ENCODE assay signal across 19 mouse cellular contexts in genomic region chr13:41483966-41484365, GRCm38 (mm10). TPM values are rescaled to one million over a fixed set of nuclear protein-coding genes. Genes with fewer than 3 reads are reported as not detected.
A peak's percentile ranks its signal among the peaks of the same experiment; 100 is the strongest.
DNase-seq lines count a peak whose midpoint lies in the region; ATAC-seq and TF ChIP-seq lines count a peak whose summit lies in the region.
"Had no signal": no experiment of that assay in that cellular context is flagged by ENCODE, and none has a peak within 500 bp of the region (broad histone marks: within the 10 kb centered on the region; RNA-seq: fewer than 3 reads in every experiment).

No protein-coding gene starts in this region.

- dilution Hi-C loops in CH12.LX (cut with MboI; ENCODE audit: extremely low pct_ligation_motif_present, extremely low pct_unique_long_range_greater_than_20kb, low sequenced_read_pairs): no loop called here

- TF ChIP-seq CTCF in liver, postnatal 0 days (IDR thresholded peaks at IDR 0.05; ENCODE audit: low read depth): no peak
- no peak for TF ChIP-seq CTCF in CH12.LX (conservative IDR thresholded peaks at IDR 0.05 in 1 of 2, IDR thresholded peaks at IDR 0.05 in 1 of 2; ENCODE audit: low read depth in 2 of 2, low read length in 2 of 2)

- no peak overlapping the region for H3K4me3 ChIP-seq in liver, postnatal 0 days (ENCODE audit: low read depth, low read length)
- H3K4me3 ChIP-seq in liver, embryonic 11.5 days (ENCODE audit: low read depth, low read length): no peak overlapping the region
- H3K4me3 ChIP-seq in CH12.LX (replicated peaks in 1 of 3; ENCODE audit: low read depth in 2 of 3, low read length in 2 of 3, poor library complexity in 1 of 3): no peak overlapping the region
- peak overlapping the region; percentile 51 for H3K4me3 ChIP-seq in megakaryocyte, embryonic 14.5 days (replicated peaks)
- H3K4me3 ChIP-seq in neural tube, embryonic 15.5 days (replicated peaks): no peak overlapping the region
- H3K4me3 ChIP-seq: heart, embryonic 10.5 days; midbrain, embryonic 15.5 days; neural tube, embryonic 13.5 days had no signal

- TF ChIP-seq EP300 in liver, postnatal 0 days (IDR thresholded peaks at IDR 0.05; ENCODE audit: low read depth): no peak
- TF ChIP-seq EP300 in CH12.LX (IDR thresholded peaks at IDR 0.05; ENCODE audit: low read length): no peak

- H3K4me1 ChIP-seq in liver, postnatal 0 days (ENCODE audit: insufficient read depth): peaks cover 16% of the 10 kb centered on the region; the same call in 1 of the 2 replicates
- H3K4me1 ChIP-seq in liver, embryonic 11.5 days (replicated peaks; ENCODE audit: control insufficient read depth, insufficient read depth, low read length): peaks cover 4% of the 10 kb centered on the region; the same call in 1 of the 2 replicates
- H3K4me1 ChIP-seq in CH12.LX (ENCODE audit: control insufficient read depth in 1 of 2, insufficient read depth in 2 of 2): peaks cover 25 to 69% of the 10 kb centered on the region in 2 experiments
- H3K4me1 ChIP-seq in megakaryocyte, embryonic 14.5 days: peaks cover 65% of the 10 kb centered on the region
- 0 out of 2 replicates have a peak, but pooled peaks cover 5% of the 10 kb centered on the region for H3K4me1 ChIP-seq in neural tube, embryonic 15.5 days

- no peak overlapping the region for H3K9ac ChIP-seq in liver, postnatal 0 days (replicated peaks)
- no peak overlapping the region for H3K9ac ChIP-seq in liver, embryonic 11.5 days (ENCODE audit: low read depth, low read length)
- H3K9ac ChIP-seq in CH12.LX (ENCODE audit: insufficient read depth, low read depth): no peak overlapping the region
- no peak overlapping the region for H3K9ac ChIP-seq in neural tube, embryonic 15.5 days (replicated peaks)
- H3K9ac ChIP-seq: hindbrain, embryonic 14.5 days; midbrain, embryonic 15.5 days; neural tube, embryonic 13.5 days had no signal

- H3K4me2 ChIP-seq in liver, postnatal 0 days (ENCODE audit: low read depth, low read length): peak overlapping the region; percentile 27; the same call in 1 of the 2 replicates
- H3K4me2 ChIP-seq in liver, embryonic 11.5 days: no peak overlapping the region
- peak overlapping the region; percentile 37 for H3K4me2 ChIP-seq in CH12.LX (ENCODE audit: insufficient read depth, low read depth, poor library complexity, severe bottlenecking)
- H3K4me2 ChIP-seq in neural tube, embryonic 15.5 days: no peak overlapping the region
- H3K4me2 ChIP-seq: hindbrain, embryonic 14.5 days; midbrain, embryonic 15.5 days; neural tube, embryonic 13.5 days had no signal

- TF ChIP-seq RAD21 in CH12.LX (IDR thresholded peaks at IDR 0.05; ENCODE audit: low read depth, low read length): no peak

- no peak for DNase-seq in liver, postnatal 0 days
- DNase-seq in liver, embryonic 11.5 days (ENCODE audit: low spot score): no peak
- peak; percentile 27 to 35 for DNase-seq in B cell, adult 2 months
- peak; percentile 42 for DNase-seq in CH12.LX (ENCODE audit: extremely low read depth)
- no peak for DNase-seq in kidney, adult 11 months
- DNase-seq: cerebellum, postnatal 36 days; gastrocnemius, postnatal 10 days; heart, postnatal 10 days; kidney, adult 8-10 months; kidney, postnatal 4 days; right cerebral cortex, postnatal 25 days had no signal

- H3K27ac ChIP-seq in liver, postnatal 0 days (ENCODE audit: low read depth): no peak overlapping the region
- no peak overlapping the region for H3K27ac ChIP-seq in liver, embryonic 11.5 days (ENCODE audit: low read depth, low read length)
- H3K27ac ChIP-seq in CH12.LX (ENCODE audit: insufficient read depth, low read depth): no peak overlapping the region
- no peak overlapping the region for H3K27ac ChIP-seq in neural tube, embryonic 15.5 days (replicated peaks)
- H3K27ac ChIP-seq: heart, embryonic 10.5 days; hindbrain, embryonic 14.5 days; macrophage; midbrain, embryonic 15.5 days; neural tube, embryonic 13.5 days had no signal

- no peak for TF ChIP-seq POLR2A in CH12.LX (IDR thresholded peaks at IDR 0.05; ENCODE audit: low read depth, low read length)

- H3K9me3 ChIP-seq in liver, postnatal 0 days (ENCODE audit: low read length): no peaks in the 10 kb centered on the region
- no peaks in the 10 kb centered on the region for H3K9me3 ChIP-seq in liver, embryonic 11.5 days (ENCODE audit: control insufficient read depth, low read length)
- no peaks in the 10 kb centered on the region for H3K9me3 ChIP-seq in CH12.LX (replicated peaks; ENCODE audit: low read length)
- no peaks in the 10 kb centered on the region for H3K9me3 ChIP-seq in megakaryocyte, embryonic 14.5 days
- H3K9me3 ChIP-seq in neural tube, embryonic 15.5 days (replicated peaks): no peaks in the 10 kb centered on the region
- H3K9me3 ChIP-seq: heart, embryonic 10.5 days; midbrain, embryonic 15.5 days; neural tube, embryonic 13.5 days had no signal

- in situ Hi-C loops in CH12.LX (cut with MboI; ENCODE audit: low pct_ligation_motif_present, low pct_unique_long_range_greater_than_20kb, low sequenced_read_pairs): no loop called here

- peaks cover 53% of the 10 kb centered on the region for H3K79me2 ChIP-seq in CH12.LX (replicated peaks; ENCODE audit: control insufficient read depth, extremely low read depth, insufficient read depth, poor library complexity, severe bottlenecking)

- no peaks in the 10 kb centered on the region for H3K36me3 ChIP-seq in liver, postnatal 0 days (replicated peaks; ENCODE audit: insufficient read depth, low read length)
- H3K36me3 ChIP-seq in liver, embryonic 11.5 days (ENCODE audit: control insufficient read depth, insufficient read depth, low read length): no peaks in the 10 kb centered on the region
- peaks cover 19 to 57% of the 10 kb centered on the region in 2 experiments for H3K36me3 ChIP-seq in CH12.LX (replicated peaks in 1 of 2; ENCODE audit: control insufficient read depth in 1 of 2, insufficient read depth in 1 of 2, low read length in 1 of 2)
- H3K36me3 ChIP-seq in megakaryocyte, embryonic 14.5 days (replicated peaks; ENCODE audit: low read length): peaks cover 2% of the 10 kb centered on the region
- H3K36me3 ChIP-seq in neural tube, embryonic 15.5 days: no peaks in the 10 kb centered on the region
- H3K36me3 ChIP-seq: heart, embryonic 10.5 days; midbrain, embryonic 15.5 days; neural tube, embryonic 13.5 days had no signal

- WGBS in liver, postnatal 0 days (ENCODE audit: insufficient replicate concordance): 73% methylated on average over 7 of the region's 7 CpGs
- WGBS in liver, embryonic 11.5 days: 85% methylated on average over 7 of the region's 7 CpGs
- WGBS in neural tube, embryonic 15.5 days: 88% methylated on average over 7 of the region's 7 CpGs

- no peak for ATAC-seq in liver, postnatal 0 days
- no peak for ATAC-seq in liver, embryonic 11.5 days (replicated peaks; ENCODE audit: low FRiP score)
- ATAC-seq in neural tube, embryonic 15.5 days (ENCODE audit: low FRiP score): no peak
- no peak for ATAC-seq in erythroid progenitor cell, adult 5-6 weeks (replicated peaks; ENCODE audit: low FRiP score, poor library complexity, severe bottlenecking)
- ATAC-seq: midbrain, embryonic 15.5 days had no signal

- no peaks in the 10 kb centered on the region for H3K27me3 ChIP-seq in liver, postnatal 0 days (ENCODE audit: insufficient read depth, low read length)
- H3K27me3 ChIP-seq in liver, embryonic 11.5 days (replicated peaks; ENCODE audit: control insufficient read depth, insufficient read depth, low read length): no peaks in the 10 kb centered on the region
- no peaks in the 10 kb centered on the region for H3K27me3 ChIP-seq in CH12.LX (replicated peaks)
- no peaks in the 10 kb centered on the region for H3K27me3 ChIP-seq in megakaryocyte, embryonic 14.5 days (replicated peaks)
- no peaks in the 10 kb centered on the region for H3K27me3 ChIP-seq in neural tube, embryonic 15.5 days (replicated peaks)
- H3K27me3 ChIP-seq: midbrain, embryonic 15.5 days; neural tube, embryonic 13.5 days had no signal

TF ChIP-seq in CH12.LX, 34 proteins besides CTCF, POLR2A, EP300 and RAD21:
- TF ChIP-seq SIN3A (IDR thresholded peaks at IDR 0.05; ENCODE audit: low read length): no peak
- TF ChIP-seq E2F4 (IDR thresholded peaks at IDR 0.05; ENCODE audit: insufficient replicate concordance, low read depth, low read length): no peak
- TF ChIP-seq SMC3 (IDR thresholded peaks at IDR 0.05; ENCODE audit: low read depth, low read length): no peak
- no peak for TF ChIP-seq NELFE (IDR thresholded peaks at IDR 0.05; ENCODE audit: low read depth, low read length)
- no peak for TF ChIP-seq MAX (IDR thresholded peaks at IDR 0.05; ENCODE audit: low read length)
- TF ChIP-seq TBP (conservative IDR thresholded peaks at IDR 0.05; ENCODE audit: low read depth, low read length): no peak
- no peak for TF ChIP-seq CHD1 (IDR thresholded peaks at IDR 0.05; ENCODE audit: low read depth, low read length)
- no peak for TF ChIP-seq USF1 (IDR thresholded peaks at IDR 0.05; ENCODE audit: low read depth, low read length)

RNA-seq across cellular contexts. Expression of gene Nedd9, which starts 3.2 kb away (rescaled TPM):
- 6.8 and 6.9 TPM in 2 replicates for polyA plus RNA-seq in liver, postnatal 0 days (2015; fragmentation: Nextera tagmentation; extraction: Ambion mirVana)
- 6.1 TPM in 2 replicates for polyA plus RNA-seq in liver, embryonic 11.5 days (2014; fragmentation: Nextera tagmentation; extraction: Ambion mirVana)
- total RNA-seq in CH12.LX (2012; rRNA removed): 42.5 and 46.5 TPM in 2 replicates
- total RNA-seq in CH12.LX (2014; rRNA removed): 44.6 and 48.7 TPM in 2 replicates
- polyA plus RNA-seq in CH12.LX (2012; ENCODE audit: insufficient read length, low read depth): 41.3 and 54.1 TPM in 2 replicates
- 0.16 and 1.2 TPM in 2 replicates for polyA plus RNA-seq in megakaryocyte, embryonic 14.5 days (2012; ENCODE audit: insufficient read depth, low replicate concordance)
- 12.4 and 19.2 TPM in 2 replicates for polyA plus RNA-seq in neural tube, embryonic 15.5 days (2015; fragmentation: Nextera tagmentation; extraction: Ambion mirVana)
- total RNA-seq in erythroid progenitor cell, adult 5-6 weeks (2015; ENCODE audit: low replicate concordance): 11.2 and 19.7 TPM in 2 replicates
- 8.7 and 17.2 TPM in 2 replicates for total RNA-seq in erythroid progenitor cell, adult 5-6 weeks (2017; ENCODE audit: low replicate concordance)

Comparison
In these comparisons a context has a peak if more than half of its experiments do, and no peak if none do; other contexts are left out.
1. H3K4me2 ChIP-seq: peak in liver, postnatal 0 days (single experiment) and CH12.LX (single experiment); none in liver, embryonic 11.5 days (single experiment) and neural tube, embryonic 15.5 days (single experiment).
2. DNase-seq: peak in B cell, adult 2 months (2 of 2) and CH12.LX (single experiment); none in liver, postnatal 0 days (single experiment), liver, embryonic 11.5 days (single experiment) and kidney, adult 11 months (single experiment).